In genomic region chr6:52504676-52505460, GRCm38 (mm10) we compare ENCODE assay signal across 12 mouse cellular contexts.
A peak's percentile ranks its signal among the peaks of the same experiment; 100 is the strongest.
DNase-seq lines count a peak whose midpoint lies in the region; ATAC-seq lines count a peak whose summit lies in the region.
"Had no signal": no experiment of that assay in that cellular context is flagged by ENCODE, and none has a peak within 500 bp of the region (broad histone marks: within the 10 kb centered on the region; RNA-seq: fewer than 3 reads in every experiment).

No protein-coding gene starts in this region.

- H3K27ac ChIP-seq in brown adipose tissue, adult 24 weeks (replicated peaks; ENCODE audit: low read depth, low read length) = peak overlapping the region; percentile 85
- H3K27ac ChIP-seq in embryonic facial prominence, embryonic 14.5 days (replicated peaks; ENCODE audit: low read depth, low read length) = no peak overlapping the region
- H3K27ac ChIP-seq in hindbrain, embryonic 12.5 days = no peak overlapping the region
- H3K27ac ChIP-seq: midbrain, embryonic 12.5 days had no signal

- no peaks in the 10 kb centered on the region for H3K27me3 ChIP-seq in embryonic facial prominence, embryonic 14.5 days (replicated peaks; ENCODE audit: control insufficient read depth, insufficient read depth, low read length)
- H3K27me3 ChIP-seq in hindbrain, embryonic 12.5 days = no peaks in the 10 kb centered on the region
- H3K27me3 ChIP-seq: midbrain, embryonic 12.5 days had no signal

- no peak overlapping the region for H3K4me3 ChIP-seq in brown adipose tissue, adult 24 weeks (ENCODE audit: insufficient read depth, low read depth, low read length)
- H3K4me3 ChIP-seq in embryonic facial prominence, embryonic 14.5 days (ENCODE audit: low read depth, low read length) = no peak overlapping the region
- no peak overlapping the region for H3K4me3 ChIP-seq in hindbrain, embryonic 12.5 days
- H3K4me3 ChIP-seq: limb, embryonic 15.5 days; midbrain, embryonic 12.5 days had no signal

- 43% methylated on average over 8 of the region's 8 CpGs for WGBS in embryonic facial prominence, embryonic 14.5 days
- 79% methylated on average over 8 of the region's 8 CpGs for WGBS in hindbrain, embryonic 12.5 days

- peak; percentile 49 for DNase-seq in left cerebral cortex, postnatal 4 days
- no peak for DNase-seq in left cerebral cortex, postnatal 10 days (ENCODE audit: extremely low spot score in 1 of 2, low spot score in 2 of 2)
- peak; percentile 33 for DNase-seq in embryonic facial prominence, embryonic 14.5 days (ENCODE audit: low spot score)
- peak; percentile 40 for DNase-seq in heart, postnatal 4 days
- DNase-seq in frontal cortex, postnatal 10 days (ENCODE audit: low spot score in 2 of 2) = no peak
- DNase-seq: embryo, embryonic 11 days; thymus, postnatal 14 days had no signal

- no peaks in the 10 kb centered on the region for H3K9me3 ChIP-seq in embryonic facial prominence, embryonic 14.5 days (ENCODE audit: control insufficient read depth, low read length)
- H3K9me3 ChIP-seq in hindbrain, embryonic 12.5 days (replicated peaks) = no peaks in the 10 kb centered on the region
- H3K9me3 ChIP-seq: limb, embryonic 15.5 days; midbrain, embryonic 12.5 days had no signal

- no peak for ATAC-seq in embryonic facial prominence, embryonic 14.5 days (ENCODE audit: low read depth)
- no peak for ATAC-seq in hindbrain, embryonic 12.5 days (ENCODE audit: low FRiP score)
- ATAC-seq: intestine, postnatal 0 days had no signal

- intact Hi-C loops in left cerebral cortex, postnatal 4 days (cut with DNase I) = no loop called here
- intact Hi-C loops in left cerebral cortex, postnatal 10 days (cut with DNase I) = no loop called here

- H3K4me2 ChIP-seq in embryonic facial prominence, embryonic 14.5 days (ENCODE audit: low read depth, low read length) = no peak overlapping the region
- H3K4me2 ChIP-seq in hindbrain, embryonic 12.5 days (replicated peaks) = no peak overlapping the region
- H3K4me2 ChIP-seq: limb, embryonic 15.5 days; midbrain, embryonic 12.5 days had no signal

- no peaks in the 10 kb centered on the region for H3K36me3 ChIP-seq in embryonic facial prominence, embryonic 14.5 days (ENCODE audit: control insufficient read depth, insufficient read depth, low read length)
- no peaks in the 10 kb centered on the region for H3K36me3 ChIP-seq in hindbrain, embryonic 12.5 days
- H3K36me3 ChIP-seq: limb, embryonic 15.5 days; midbrain, embryonic 12.5 days had no signal

- H3K4me1 ChIP-seq in brown adipose tissue, adult 24 weeks (ENCODE audit: control insufficient read depth, insufficient read depth, insufficient read length, low read length) = peaks cover 36% of the 10 kb centered on the region
- no peaks in the 10 kb centered on the region for H3K4me1 ChIP-seq in embryonic facial prominence, embryonic 14.5 days (ENCODE audit: control insufficient read depth, insufficient read depth, low read length)
- no peaks in the 10 kb centered on the region for H3K4me1 ChIP-seq in hindbrain, embryonic 12.5 days
- H3K4me1 ChIP-seq: midbrain, embryonic 12.5 days had no signal

- H3K9ac ChIP-seq in embryonic facial prominence, embryonic 14.5 days (ENCODE audit: low read depth, low read length) = no peak overlapping the region
- no peak overlapping the region for H3K9ac ChIP-seq in hindbrain, embryonic 12.5 days
- H3K9ac ChIP-seq: limb, embryonic 15.5 days; midbrain, embryonic 12.5 days had no signal

Comparison
In these comparisons a context has a peak if more than half of its experiments do, and no peak if none do; other contexts are left out.
1. DNase-seq: peak in left cerebral cortex, postnatal 4 days (single experiment), embryonic facial prominence, embryonic 14.5 days (single experiment) and heart, postnatal 4 days (single experiment); none in left cerebral cortex, postnatal 10 days (0 of 2) and frontal cortex, postnatal 10 days (0 of 2).